Mouse (Mus musculus): ENCODE results near the gene Aamp.

Aamp gene

DNA sequence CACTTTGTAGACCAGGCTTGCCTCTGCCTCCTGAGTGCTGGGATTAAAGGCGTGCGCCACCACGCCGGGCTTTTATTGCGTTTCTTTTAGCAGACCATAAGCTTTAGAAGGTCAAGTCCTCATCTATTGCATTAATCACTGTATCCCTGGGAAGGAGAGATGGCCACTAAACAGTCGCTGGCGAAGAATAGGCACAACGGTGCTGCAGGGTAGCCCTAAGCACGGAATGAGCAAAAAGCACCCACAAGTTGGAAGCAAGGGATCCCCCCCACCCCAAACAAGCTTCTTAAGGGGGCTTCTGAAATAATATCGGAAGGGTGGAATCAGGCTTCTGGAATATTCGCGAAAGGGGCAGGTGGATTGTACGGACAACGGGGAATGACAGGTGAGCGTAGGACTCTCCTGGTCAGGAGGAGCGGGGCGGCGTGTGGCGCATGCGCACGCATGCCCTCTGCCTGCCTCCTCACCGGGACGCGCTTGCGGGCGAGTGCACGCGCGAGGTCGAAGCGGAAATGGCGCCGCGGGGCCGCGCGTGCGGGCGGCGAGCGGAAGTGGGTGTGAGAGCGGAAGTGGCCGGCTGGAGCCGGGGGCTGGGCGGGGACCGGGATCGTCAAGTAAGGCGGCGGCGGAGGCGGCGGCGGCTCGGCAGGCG, 48.5 kb downstream of the Aamp start, which contains the start of gene Arpc2:
Gene Arpc2, plus strand, starts transcription at position 147 of the 652 bp plus-strand sequence.
- peak; percentile 99 for DNase-seq

DNA sequence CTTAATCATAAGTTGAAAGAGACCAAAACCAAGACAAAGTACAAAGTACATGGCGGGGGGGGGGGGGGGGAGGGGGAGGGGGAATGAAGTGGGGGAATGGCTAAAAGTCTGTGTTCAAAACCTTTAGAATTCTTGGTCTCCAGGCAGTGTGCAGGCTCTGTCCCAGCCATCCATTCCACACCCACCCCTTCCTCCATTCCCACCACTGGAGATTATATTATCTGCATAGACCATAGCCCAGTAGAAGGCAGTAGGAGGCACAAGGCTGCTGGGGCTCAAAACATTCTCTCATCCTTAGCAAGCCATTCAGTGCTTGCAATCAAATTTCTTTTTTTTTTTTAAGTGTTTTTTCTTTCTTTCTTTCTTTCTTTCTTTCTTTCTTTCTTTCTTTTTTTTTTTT, 53.5 kb downstream of the Aamp start:
- no peak for DNase-seq

DNA sequence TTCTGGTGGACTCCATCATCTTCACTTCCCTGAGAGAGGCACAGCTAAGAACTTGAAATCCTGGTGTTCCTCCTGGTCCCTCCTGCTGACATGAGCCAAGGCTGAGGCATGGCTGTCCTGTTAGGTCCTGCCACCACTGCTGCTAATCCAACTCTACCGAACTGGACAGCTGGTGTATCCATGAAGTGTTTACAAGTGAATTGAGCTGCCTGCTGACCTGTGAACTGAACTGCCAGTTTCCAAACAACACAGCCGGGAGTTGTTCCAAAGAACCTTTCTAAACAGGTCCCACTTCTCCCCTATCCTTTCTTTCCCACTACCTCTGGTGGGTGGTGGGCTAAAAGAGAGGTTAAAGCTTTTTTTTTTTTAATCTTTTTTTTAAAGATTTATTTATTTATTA, 54.6 kb downstream of the Aamp start:
- no peak for DNase-seq
